Mouse (Mus musculus) neural tube, embryonic 11.5 days (tissue): ENCODE results near the gene Gpr31b. TPM values are rescaled to one million over a fixed set of nuclear protein-coding genes. Genes with fewer than 3 reads are reported as not detected.
A peak's percentile ranks its signal among the peaks of the same experiment; 100 is the strongest.
"Not testable (repeated sequence)": the region's sequence is repeated elsewhere in the genome, so short reads cannot be mapped to it uniquely, and the experiment has no call there.

Experiments used
- ATAC-seq: fragments of 200-750 bp; cut with Nextera tagmentation; 2 replicates; pipeline ENCODE4 v1.8.0; 2017; ENCODE audit warnings: moderate number of reproducible peaks, mild to moderate bottlenecking, moderate TSS enrichment, moderate library complexity; ENCODE audit not compliant: insufficient read depth, low FRiP score, low TSS enrichment
- DNase-seq: peaks from one replicate; pipeline ENCODE4 v3.0.0-alpha.2; 2015; ENCODE audit warnings: low spot score
- H3K27ac ChIP-seq: fragments of 300-500 bp; sonication (generic); 2 replicates; pipeline ENCODE4 v1.5.1; 2014; ENCODE audit warnings: low read depth, mild to moderate bottlenecking, low read length
- H3K27me3 ChIP-seq: fragments of 300-500 bp; sonication (generic); 2 replicates; pipeline ENCODE4 v1.6.1; 2014; ENCODE audit warnings: mild to moderate bottlenecking, low read length, mixed read lengths; ENCODE audit not compliant: control insufficient read depth, insufficient read depth
- H3K36me3 ChIP-seq: fragments of 300-500 bp; sonication (generic); 2 replicates; pipeline ENCODE4 v1.6.1; 2014; ENCODE audit warnings: mild to moderate bottlenecking, low read length, moderate library complexity, mixed read lengths; ENCODE audit not compliant: control insufficient read depth, insufficient read depth
- H3K4me1 ChIP-seq: fragments of 300-500 bp; sonication (generic); 2 replicates; pipeline ENCODE4 v1.6.1; 2014; ENCODE audit warnings: low read length, mixed read lengths; ENCODE audit not compliant: control insufficient read depth, insufficient read depth
- H3K4me2 ChIP-seq: fragments of 300-500 bp; sonication (generic); 2 replicates; pipeline ENCODE4 v1.6.1; 2014; ENCODE audit warnings: low read depth, mild to moderate bottlenecking, moderate library complexity
- H3K4me3 ChIP-seq: fragments of 300-500 bp; sonication (generic); 2 replicates; pipeline ENCODE4 v1.5.1; 2014; ENCODE audit warnings: low read depth, low read length
- H3K9ac ChIP-seq: fragments of 300-500 bp; sonication (generic); 2 replicates; pipeline ENCODE4 v1.6.1; 2014; ENCODE audit warnings: mild to moderate bottlenecking, low read length
- H3K9me3 ChIP-seq: fragments of 300-500 bp; sonication (generic); 2 replicates; pipeline ENCODE4 v1.6.1; 2016; ENCODE audit warnings: low read length; ENCODE audit not compliant: control insufficient read depth
- WGBS: fragments of 180-500 bp; shearing (Covaris S2); extraction: QIAGEN DNeasy Blood & Tissue Kit; methylation state at CpG from one replicate; pipeline ENCODE4 v1.1.7; 2014; 5-methylcytosine and 5-hydroxymethylcytosine counted together
- polyA plus RNA-seq: library from polyadenylated mRNA; unstranded; fragments of >200 nt; fragmentation: Nextera tagmentation; extraction: Ambion mirVana; gene quantifications from 2 replicates; pipeline ENCODE4 v1.2.1, GENCODE M21; 2014

Gpr31b gene
- polyA plus RNA-seq, 1 experiment from 2014 or later, result not detected

GRCm38 (mm10) chr17:13043846-13044673 is 8.0 kb downstream of the Gpr31b start:
- not testable (repeated sequence) for H3K4me1 ChIP-seq, H3K9ac ChIP-seq, H3K27ac ChIP-seq, H3K4me3 ChIP-seq, H3K4me2 ChIP-seq, H3K9me3 ChIP-seq, H3K36me3 ChIP-seq, H3K27me3 ChIP-seq
- peak; percentile 54 for DNase-seq
- peak; percentile 73 for ATAC-seq
- WGBS, result 13% methylated on average over 3 of the region's 4 CpGs

GRCm38 (mm10) chr17:13036627-13037192 is 15.4 kb downstream of the Gpr31b start:
- not testable (repeated sequence) for ATAC-seq, DNase-seq, H3K9ac ChIP-seq, H3K4me1 ChIP-seq, H3K4me3 ChIP-seq, H3K27me3 ChIP-seq, H3K9me3 ChIP-seq, H3K4me2 ChIP-seq, H3K36me3 ChIP-seq, H3K27ac ChIP-seq
- whole genome bisulfite sequencing, result 92% methylated on average over 3 of the region's 12 CpGs

GRCm38 (mm10) chr17:13013316-13013715 is 38.8 kb downstream of the Gpr31b start:
- 77% methylated on average over 3 of the region's 3 CpGs for WGBS
- Histone ChIP-seq H3K27ac (no peak overlapping the region), H3K4me3 (no peak overlapping the region), H3K4me2 (no peak overlapping the region), H3K9ac (no peak overlapping the region), H3K27me3 (no peaks in the 10 kb centered on the region), H3K36me3 (peaks cover 4% of the 10 kb centered on the region; the same call in 1 of the 2 replicates), H3K9me3 (no peaks in the 10 kb centered on the region), H3K4me1 (peaks cover 6% of the 10 kb centered on the region)
- ATAC-seq (no peak), DNase-seq (no peak)

DNA sequence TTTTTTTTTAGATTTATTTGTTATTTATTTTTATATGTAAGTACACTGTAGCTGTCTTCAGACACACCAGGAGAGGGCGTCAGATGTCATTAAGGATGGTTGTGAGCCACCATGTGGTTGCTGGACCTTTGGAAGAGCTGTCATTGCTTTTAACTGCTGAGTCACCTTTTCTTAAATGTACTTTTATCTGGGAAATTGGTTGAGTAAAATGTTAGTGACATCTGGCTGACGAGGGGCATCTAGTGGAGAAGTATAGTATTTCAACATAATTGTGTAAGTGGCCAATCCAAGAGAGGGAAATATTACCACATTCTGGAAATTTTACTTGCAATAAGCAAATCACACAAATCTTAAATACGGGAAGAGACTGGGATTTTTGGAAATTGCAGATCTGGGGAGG is 42.2 kb downstream of the Gpr31b start:
- Histone ChIP-seq H3K36me3 (peaks cover 4% of the 10 kb centered on the region; the same call in 1 of the 2 replicates), H3K4me1 (peaks cover 6% of the 10 kb centered on the region), H3K4me3 (no peak overlapping the region), H3K9me3 (no peaks in the 10 kb centered on the region), H3K9ac (no peak overlapping the region), H3K27me3 (no peaks in the 10 kb centered on the region), H3K4me2 (no peak overlapping the region), H3K27ac (no peak overlapping the region)
- no peak for ATAC-seq
- peak; percentile 25 for DNase-seq
- 56% methylated on average over 3 of the region's 3 CpGs for WGBS

GRCm38 (mm10) chr17:13008528-13008927 is 43.6 kb downstream of the Gpr31b start:
- Histone ChIP-seq H3K4me1 (peaks cover 6% of the 10 kb centered on the region), H3K9me3 (no peaks in the 10 kb centered on the region), H3K4me2 (peak overlapping the region; percentile 72), H3K27me3 (no peaks in the 10 kb centered on the region), H3K4me3 (peak overlapping the region; percentile 82), H3K9ac (peak overlapping the region; percentile 75), H3K36me3 (no peaks in the 10 kb centered on the region), H3K27ac (peak overlapping the region; percentile 81; the same call in 1 of the 2 replicates)
- DNase-seq (no peak), ATAC-seq (no peak)
- WGBS, result 5% methylated on average over 10 of the region's 10 CpGs

DNA sequence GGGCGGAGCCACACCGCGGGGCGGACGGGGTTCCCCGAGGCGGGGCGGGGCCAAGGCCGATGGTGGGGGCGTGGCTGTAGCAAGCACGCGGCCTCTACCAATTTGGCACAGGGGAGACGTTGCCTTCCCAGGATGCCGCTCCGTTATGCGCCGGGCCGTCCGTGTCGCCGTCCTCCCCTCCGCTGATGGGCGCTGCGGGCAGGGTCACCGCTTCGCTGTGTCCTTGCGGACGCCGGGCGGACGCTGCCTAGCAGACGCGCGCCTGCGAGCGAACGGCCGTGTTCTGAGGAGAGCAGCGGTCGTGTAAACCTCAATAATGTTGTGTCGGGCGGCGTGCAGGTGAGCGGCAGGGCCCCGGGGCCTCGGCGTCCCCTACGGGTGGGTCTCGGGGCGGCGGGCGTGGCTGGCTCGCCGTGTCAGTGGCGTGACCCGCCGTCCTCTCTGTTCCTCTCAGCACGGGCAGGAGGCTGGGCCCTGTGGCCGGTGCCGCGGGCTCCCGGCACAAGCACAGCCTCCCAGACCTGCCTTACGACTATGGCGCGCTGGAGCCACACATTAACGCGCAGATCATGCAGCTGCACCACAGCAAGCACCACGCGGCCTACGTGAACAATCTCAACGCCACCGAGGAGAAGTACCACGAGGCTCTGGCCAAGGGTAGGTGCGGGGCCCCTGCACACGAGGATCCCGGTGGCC is 44.2 kb downstream of the Gpr31b start:
- H3K4me1 ChIP-seq, result peaks cover 6% of the 10 kb centered on the region
- H3K4me2 ChIP-seq, result peak overlapping the region; percentile 72
- H3K4me3 ChIP-seq, result peak overlapping the region; percentile 82
- H3K9me3 ChIP-seq, result no peaks in the 10 kb centered on the region
- WGBS, result under 1% methylated on average over 72 of the region's 76 CpGs
- H3K27ac ChIP-seq, result peak overlapping the region; percentile 81
- H3K36me3 ChIP-seq, result no peaks in the 10 kb centered on the region
- DNase-seq (peak; percentile 98), ATAC-seq (peak; percentile 98)
- no peaks in the 10 kb centered on the region for H3K27me3 ChIP-seq
- peak overlapping the region; percentile 75 for H3K9ac ChIP-seq

GRCm38 (mm10) chr17:13006984-13007383 is 45.1 kb downstream of the Gpr31b start:
- Histone ChIP-seq H3K27ac (no peak overlapping the region), H3K9ac (peak overlapping the region; percentile 35; the same call in 1 of the 2 replicates), H3K9me3 (no peaks in the 10 kb centered on the region), H3K4me2 (peak overlapping the region; percentile 72), H3K4me1 (peaks cover 6% of the 10 kb centered on the region), H3K4me3 (no peak overlapping the region; the same call in 1 of the 2 replicates), H3K36me3 (no peaks in the 10 kb centered on the region), H3K27me3 (no peaks in the 10 kb centered on the region)
- ATAC-seq, result no peak
- 48% methylated on average over 5 of the region's 5 CpGs for WGBS
- DNase-seq, result no peak

GRCm38 (mm10) chr17:13006546-13006945 is 45.5 kb downstream of the Gpr31b start, which contains the start of gene Sod2:
Gene Sod2, plus strand, starts transcription at chr17:13006846.
- not testable (repeated sequence) for H3K4me1 ChIP-seq, ATAC-seq, DNase-seq, H3K9me3 ChIP-seq, H3K27me3 ChIP-seq, H3K36me3 ChIP-seq
- H3K27ac ChIP-seq, result peak within 1 kb of the TSS; percentile 81; the same call in 1 of the 2 replicates
- WGBS, result 96% methylated on average over 2 of the region's 2 CpGs
- H3K4me3 ChIP-seq, result peak within 1 kb of the TSS; percentile 82
- H3K4me2 ChIP-seq, result peak within 1 kb of the TSS; percentile 72
- peak within 1 kb of the TSS; percentile 35 for H3K9ac ChIP-seq
